In the genomic region with DNA sequence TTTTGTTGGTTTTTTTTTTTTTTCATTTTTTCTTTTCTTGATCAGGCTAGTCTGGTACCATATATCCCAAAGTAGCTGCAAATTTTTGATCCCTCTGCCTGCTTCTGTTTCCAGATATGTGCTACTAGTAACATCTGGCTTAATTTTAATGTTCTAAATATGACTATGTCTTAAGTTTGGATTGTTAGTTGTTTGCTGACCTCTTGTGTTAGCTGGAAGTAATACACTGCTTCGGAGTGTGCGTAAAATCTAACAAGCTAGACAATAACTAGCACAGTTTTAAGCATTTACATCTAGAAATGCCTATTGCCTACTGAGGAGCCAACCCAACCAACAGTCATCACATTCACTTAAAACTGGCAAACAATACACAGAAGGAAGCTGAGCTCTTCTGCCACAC, we compare ENCODE assay signal across 8 mouse cellular contexts. TPM values are rescaled to one million over a fixed set of nuclear protein-coding genes. Genes with fewer than 3 reads are reported as not detected.
A peak's percentile ranks its signal among the peaks of the same experiment; 100 is the strongest.
DNase-seq lines count a peak whose midpoint lies in the region; ATAC-seq and TF ChIP-seq lines count a peak whose summit lies in the region.
"Had no signal": no experiment of that assay in that cellular context is flagged by ENCODE, and none has a peak within 500 bp of the region (broad histone marks: within the 10 kb centered on the region; RNA-seq: fewer than 3 reads in every experiment).

No protein-coding gene starts in this region.

- H3K36me3 ChIP-seq in intestine, postnatal 0 days (ENCODE audit: control insufficient read depth, insufficient read depth): peaks cover 24% of the 10 kb centered on the region
- H3K36me3 ChIP-seq in intestine, embryonic 15.5 days: 0 out of 2 replicates have a peak, but pooled peaks cover 4% of the 10 kb centered on the region

- 86% methylated on average over 2 of the region's 2 CpGs for WGBS in intestine, postnatal 0 days
- 83% methylated on average over 2 of the region's 2 CpGs for WGBS in intestine, embryonic 15.5 days

- no peak for ATAC-seq in intestine, postnatal 0 days
- no peak; the same call in 1 of the 2 replicates for ATAC-seq in intestine, embryonic 15.5 days

- H3K27ac ChIP-seq in intestine, postnatal 0 days (ENCODE audit: low read depth, low read length): no peak overlapping the region
- H3K27ac ChIP-seq in intestine, embryonic 15.5 days: no peak overlapping the region

- H3K4me2 ChIP-seq in intestine, postnatal 0 days (replicated peaks; ENCODE audit: low read depth): no peak overlapping the region
- no peak overlapping the region for H3K4me2 ChIP-seq in intestine, embryonic 15.5 days (replicated peaks)

- no peaks in the 10 kb centered on the region for H3K4me1 ChIP-seq in intestine, postnatal 0 days (replicated peaks; ENCODE audit: control insufficient read depth, insufficient read depth, low read length)
- H3K4me1 ChIP-seq in intestine, embryonic 15.5 days (replicated peaks): no peaks in the 10 kb centered on the region

- peak; percentile 68 for TF ChIP-seq CTCF in intestine, postnatal 0 days (IDR thresholded peaks at IDR 0.05; ENCODE audit: low read depth)

- peak; percentile 23 for DNase-seq in thymus, postnatal 14 days
- no peak for DNase-seq in thymus, postnatal 25 days
- peak; percentile 25 for DNase-seq in c-Kit-positive CD71-negative TER-119-negative erythroid progenitor cells, embryonic 14.5 days (ENCODE audit: low read depth)
- DNase-seq in right cerebral cortex, postnatal 4 days: no peak
- no peak for DNase-seq in cerebellum, postnatal 36 days
- DNase-seq: gastrocnemius, postnatal 36 days had no signal

- H3K9me3 ChIP-seq in intestine, postnatal 0 days (ENCODE audit: control insufficient read depth): no peaks in the 10 kb centered on the region
- H3K9me3 ChIP-seq in intestine, embryonic 15.5 days: no peaks in the 10 kb centered on the region

- H3K27me3 ChIP-seq in intestine, postnatal 0 days (replicated peaks; ENCODE audit: control insufficient read depth, insufficient read depth, low read length): no peaks in the 10 kb centered on the region
- H3K27me3 ChIP-seq in intestine, embryonic 15.5 days (replicated peaks): no peaks in the 10 kb centered on the region

- H3K9ac ChIP-seq in intestine, postnatal 0 days (ENCODE audit: low read depth, low read length): no peak overlapping the region
- no peak overlapping the region for H3K9ac ChIP-seq in intestine, embryonic 15.5 days

- no peak overlapping the region for H3K4me3 ChIP-seq in intestine, postnatal 0 days (ENCODE audit: low read depth, low read length)
- no peak overlapping the region for H3K4me3 ChIP-seq in intestine, embryonic 15.5 days (replicated peaks)

RNA-seq across cellular contexts. Expression of gene Rpl15, which starts 13.4 kb away (rescaled TPM):
- polyA plus RNA-seq in intestine, postnatal 0 days (2015; fragmentation: Nextera tagmentation; extraction: Ambion mirVana): 262 and 264 TPM in 2 replicates
- 406 and 450 TPM in 2 replicates for polyA plus RNA-seq in intestine, embryonic 15.5 days (2015; fragmentation: Nextera tagmentation; extraction: Ambion mirVana)

RNA-seq across cellular contexts. Expression of gene Nkiras1, which starts 13.6 kb away (rescaled TPM):
- 23.4 and 24.9 TPM in 2 replicates for polyA plus RNA-seq in intestine, postnatal 0 days (2015; fragmentation: Nextera tagmentation; extraction: Ambion mirVana)
- polyA plus RNA-seq in intestine, embryonic 15.5 days (2015; fragmentation: Nextera tagmentation; extraction: Ambion mirVana): 16.8 and 17.1 TPM in 2 replicates

RNA-seq across cellular contexts. Expression of gene Nr1d2, which starts 45.7 kb away (rescaled TPM):
- 7.2 and 7.6 TPM in 2 replicates for polyA plus RNA-seq in intestine, postnatal 0 days (2015; fragmentation: Nextera tagmentation; extraction: Ambion mirVana)
- polyA plus RNA-seq in intestine, embryonic 15.5 days (2015; fragmentation: Nextera tagmentation; extraction: Ambion mirVana): 5.0 and 6.9 TPM in 2 replicates

RNA-seq across cellular contexts. Expression of gene Ube2e1, which starts 47.1 kb away (rescaled TPM):
- polyA plus RNA-seq in intestine, postnatal 0 days (2015; fragmentation: Nextera tagmentation; extraction: Ambion mirVana): 72.3 and 74.5 TPM in 2 replicates
- polyA plus RNA-seq in intestine, embryonic 15.5 days (2015; fragmentation: Nextera tagmentation; extraction: Ambion mirVana): 121 and 130 TPM in 2 replicates

Comparison
In these comparisons a context has a peak if more than half of its experiments do, and no peak if none do; other contexts are left out.
1. DNase-seq: peak in thymus, postnatal 14 days (single experiment) and c-Kit-positive CD71-negative TER-119-negative erythroid progenitor cells, embryonic 14.5 days (single experiment); none in thymus, postnatal 25 days (single experiment), right cerebral cortex, postnatal 4 days (single experiment) and cerebellum, postnatal 36 days (0 of 2).